Mouse (Mus musculus): ENCODE data around the gene Pitpnc1.

GRCm38 (mm10) chr11:107390540-107390939 is 80.0 kb downstream of the Pitpnc1 start:
- TF ChIP-seq MYOD1 (IDR thresholded peaks at IDR 0.05; ENCODE audit: control insufficient read depth, insufficient read length, low read depth) (no peak), CTCF (IDR thresholded peaks at IDR 0.05; ENCODE audit: control insufficient read depth, insufficient read depth, insufficient read length) (no peak), USF1 (IDR thresholded peaks at IDR 0.05; ENCODE audit: low read depth) (no peak), MAX (IDR thresholded peaks at IDR 0.05) (no peak)

All from C2C12 (cell line).